Mouse (Mus musculus): ENCODE measurements around the gene Psap.

DNA sequence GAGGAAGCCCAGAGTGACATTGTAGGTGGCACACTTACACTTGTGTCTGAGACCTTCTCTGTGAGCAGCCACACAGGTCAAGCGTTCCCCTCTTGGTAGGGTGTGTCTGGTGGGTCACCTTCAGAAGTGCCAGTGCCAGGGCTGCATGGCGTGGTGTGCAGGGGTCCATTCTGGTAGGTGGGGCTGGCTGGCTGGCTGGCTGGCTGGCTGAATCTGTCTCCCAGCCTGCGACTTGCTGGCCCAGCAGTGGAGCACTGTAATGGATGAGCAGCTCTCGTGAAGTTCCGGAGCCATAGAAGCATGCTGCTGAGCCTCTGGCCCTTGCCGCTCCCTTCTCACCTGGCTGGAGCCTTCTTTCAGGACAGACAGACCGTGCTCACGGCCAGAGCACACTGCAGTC is 7.8 kb downstream of the Psap start:
- TF ChIP-seq MAFK (IDR thresholded peaks at IDR 0.05; ENCODE audit: insufficient read depth, low read depth, low read length): no peak
- TF ChIP-seq CHD2 (IDR thresholded peaks at IDR 0.05; ENCODE audit: low read depth, low read length): no peak

Data from ES-E14 (cell line).